Mouse (Mus musculus) E14TG2a.4 (cell line): ENCODE results near the gene Krtap4-7.
"Not testable (repeated sequence)": the region's sequence is repeated elsewhere in the genome, so short reads cannot be mapped to it uniquely, and the experiment has no call there.

ENCODE experiments used
- H3K27me3 ChIP-seq: 2 replicates; pipeline ENCODE4 v1.6.1; 2014; ENCODE audit warnings: low read length, control low read depth; ENCODE audit not compliant: insufficient read depth
- H3K36me3 ChIP-seq: 2 replicates; pipeline ENCODE4 v1.6.1; 2014; ENCODE audit warnings: low read length, control low read depth; ENCODE audit not compliant: insufficient read depth
- H3K4me1 ChIP-seq: replicated peaks from 2 replicates; pipeline ENCODE4 v1.6.1; 2014; ENCODE audit warnings: low read depth, low read length, control low read depth
- H3K4me3 ChIP-seq: replicated peaks from 2 replicates; pipeline ENCODE4 v1.5.1; 2014; ENCODE audit warnings: mild to moderate bottlenecking, low read length
- H3K9me3 ChIP-seq: 2 replicates; pipeline ENCODE4 v1.6.1; 2014; ENCODE audit warnings: low read length, control low read depth
- CTCF ChIP-seq: conservative IDR thresholded peaks from 2 replicates; pipeline ENCODE4 v1.5.1; 2014; ENCODE audit warnings: low read length
- NANOG ChIP-seq: IDR thresholded peaks from 2 replicates; pipeline ENCODE4 v1.6.1; 2014; ENCODE audit warnings: borderline replicate concordance, low read length, mixed read lengths
- POU5F1 ChIP-seq: IDR thresholded peaks from 2 replicates; pipeline ENCODE4 v1.6.1; 2014; ENCODE audit warnings: low read length, borderline replicate concordance

The Krtap4-7 gene

DNA sequence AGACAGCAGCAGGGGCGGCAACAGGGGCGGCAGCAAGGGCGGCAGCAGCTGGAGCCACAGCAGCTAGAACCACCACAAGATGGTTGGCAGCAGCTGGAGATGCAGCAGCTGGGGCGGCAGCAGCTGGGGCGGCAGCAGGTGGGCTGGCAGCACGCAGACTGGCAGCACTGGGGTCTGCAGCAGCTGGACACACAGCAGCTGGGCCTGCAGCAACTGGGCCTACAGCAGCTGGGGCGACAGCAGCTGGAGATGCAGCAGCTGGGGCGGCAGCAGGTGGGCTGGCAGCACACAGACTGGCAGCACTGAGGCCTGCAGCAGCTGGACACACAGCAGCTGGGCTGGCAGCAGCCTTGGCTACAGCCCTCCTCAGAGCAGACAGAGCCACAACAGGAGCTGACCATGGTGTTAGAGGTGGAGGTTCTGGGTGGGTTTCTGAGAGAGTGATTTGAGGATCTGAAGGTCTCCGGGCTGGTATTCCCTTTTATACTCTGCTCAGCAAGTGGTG lies at the start of gene Krtap4-7:
Gene Krtap4-7 (minus strand): TSS at position 455 of the 505 bp plus-strand sequence.
- not testable (repeated sequence) for H3K27me3 ChIP-seq, H3K4me1 ChIP-seq, H3K4me3 ChIP-seq, H3K36me3 ChIP-seq, H3K9me3 ChIP-seq

DNA sequence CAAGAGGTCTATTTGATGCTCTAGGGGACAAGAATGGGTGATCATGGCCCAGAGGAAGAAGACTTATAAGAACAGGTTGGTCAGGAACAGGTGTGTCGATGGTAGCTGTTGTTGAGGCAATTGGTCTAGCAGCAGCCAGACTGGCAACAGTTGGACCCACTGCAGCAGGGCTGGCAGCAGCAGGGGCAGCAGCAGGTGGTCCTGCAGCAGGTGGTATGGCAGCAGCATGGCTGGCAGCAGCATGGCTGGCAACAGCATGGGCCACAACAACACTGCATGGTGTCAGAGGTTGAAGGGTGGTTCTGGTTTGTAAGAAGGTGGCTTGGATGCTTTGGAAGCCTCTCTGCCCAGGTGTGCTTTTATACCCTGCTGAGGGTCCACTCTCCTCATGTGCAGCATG lies 46.6 kb upstream of the Krtap4-7 start, which contains the start of gene Gm14190:
Gene Gm14190 (minus strand): TSS at position 278 of the 400 bp plus-strand sequence.
- Histone ChIP-seq H3K9me3 (no peaks in the 10 kb centered on the region), H3K4me1 (no peaks in the 10 kb centered on the region), H3K27me3 (no peaks in the 10 kb centered on the region), H3K36me3 (no peaks in the 10 kb centered on the region), H3K4me3 (no peak within 1 kb of the TSS)
- TF ChIP-seq NANOG, result no peak
- TF ChIP-seq CTCF, result no peak
- TF ChIP-seq POU5F1, result no peak

DNA sequence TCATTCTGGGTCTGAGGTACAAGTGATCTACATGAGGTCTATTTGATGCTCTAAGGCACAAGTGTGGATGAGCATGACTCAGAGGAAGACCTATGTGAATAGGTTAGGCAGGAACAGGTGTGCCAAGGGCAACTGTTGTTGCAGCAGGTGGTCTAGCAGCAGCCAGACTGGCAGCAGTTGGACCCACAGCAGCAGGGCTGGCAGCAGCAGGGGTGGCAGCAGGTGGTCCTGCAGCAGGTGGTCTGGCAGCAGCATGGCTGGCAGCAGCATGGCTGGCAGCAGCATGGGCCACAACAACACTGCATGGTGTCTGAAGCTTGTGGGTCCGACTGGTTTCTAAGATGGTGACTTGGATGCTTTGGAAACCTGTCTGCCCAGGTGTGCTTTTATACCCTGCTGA lies 41.3 kb upstream of the Krtap4-7 start:
- not testable (repeated sequence) for H3K36me3 ChIP-seq, H3K4me3 ChIP-seq, H3K9me3 ChIP-seq, H3K27me3 ChIP-seq, H3K4me1 ChIP-seq

DNA sequence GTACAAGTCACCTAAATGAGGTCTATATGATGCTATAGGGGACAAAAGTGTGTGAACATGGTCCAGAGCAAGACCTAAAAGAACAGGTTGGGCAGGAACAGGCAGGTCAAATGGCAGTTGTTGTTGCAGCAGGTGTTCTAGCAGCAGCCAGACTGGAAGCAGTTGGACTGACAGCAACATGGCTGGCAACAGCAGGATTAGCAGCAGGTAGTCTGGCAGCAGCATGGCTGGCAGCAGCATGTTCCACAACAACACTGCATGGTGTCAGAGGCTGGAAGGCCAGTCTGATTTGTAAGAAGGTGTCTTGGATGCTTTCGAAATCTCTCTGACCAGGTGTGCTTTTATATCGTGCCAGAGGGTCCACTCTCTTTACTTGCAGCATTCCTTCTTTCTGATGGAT lies 39.6 kb upstream of the Krtap4-7 start:
- no peak overlapping the region for H3K4me3 ChIP-seq
- no peaks in the 10 kb centered on the region for H3K36me3 ChIP-seq
- no peaks in the 10 kb centered on the region for H3K9me3 ChIP-seq
- H3K27me3 ChIP-seq, result no peaks in the 10 kb centered on the region
- TF ChIP-seq CTCF (no peak), NANOG (no peak), POU5F1 (no peak)
- no peaks in the 10 kb centered on the region for H3K4me1 ChIP-seq

DNA sequence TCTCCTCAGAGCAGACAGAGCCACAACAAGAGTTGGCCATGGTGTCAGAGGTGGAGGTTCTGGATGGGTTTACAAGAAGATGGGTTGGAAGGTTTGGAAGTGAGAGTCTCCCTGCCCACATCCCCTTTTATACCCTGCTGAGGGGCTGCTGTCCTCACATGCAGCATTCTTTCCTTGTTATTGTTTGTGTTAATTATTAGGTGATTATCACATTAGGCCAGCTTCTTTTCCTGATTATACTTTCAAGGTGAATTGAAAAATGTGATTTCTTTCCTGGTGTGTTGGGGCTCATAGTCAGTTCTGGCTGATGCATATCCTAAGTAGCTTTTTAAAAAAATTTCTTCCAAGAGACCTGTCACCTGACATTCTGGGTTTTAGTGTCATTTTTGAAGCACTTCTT lies 22.0 kb upstream of the Krtap4-7 start, which contains the start of gene Krtap4-6:
Gene Krtap4-6 (minus strand): TSS at position 101 of the 400 bp plus-strand sequence.
- TF ChIP-seq NANOG (no peak), POU5F1 (no peak), CTCF (no peak)
- Histone ChIP-seq H3K4me3 (no peak within 1 kb of the TSS), H3K4me1 (no peaks in the 10 kb centered on the region)

DNA sequence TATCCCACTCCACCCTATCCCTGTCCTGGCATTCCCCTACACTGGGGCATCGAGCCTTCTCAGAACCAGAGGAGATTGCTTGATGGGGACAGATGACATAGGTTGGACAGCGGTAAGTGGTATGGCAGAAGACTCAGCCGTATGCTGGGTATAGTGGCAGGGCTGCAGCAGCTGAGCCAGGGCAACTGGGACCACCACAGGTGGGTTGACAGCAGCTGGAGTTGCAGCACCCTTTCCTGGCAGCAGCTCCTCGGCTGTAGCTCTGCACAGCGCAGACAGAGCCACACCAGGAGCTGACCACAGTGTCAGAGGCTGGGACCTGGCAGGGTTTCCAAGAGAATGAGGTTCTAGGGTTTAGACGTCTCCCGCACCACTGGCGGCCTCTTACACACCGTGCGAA lies 18.9 kb upstream of the Krtap4-7 start:
- peaks cover 4% of the 10 kb centered on the region for H3K9me3 ChIP-seq
- TF ChIP-seq POU5F1 (no peak), NANOG (no peak), CTCF (no peak)
- no peaks in the 10 kb centered on the region for H3K36me3 ChIP-seq
- no peaks in the 10 kb centered on the region for H3K27me3 ChIP-seq
- H3K4me3 ChIP-seq, result no peak overlapping the region
- H3K4me1 ChIP-seq, result peaks cover 20% of the 10 kb centered on the region

More for the DNA sequence above, 22.0 kb upstream of the Krtap4-7 start, which contains the start of gene Krtap4-6:
- H3K36me3 ChIP-seq, result no peaks in the 10 kb centered on the region
- no peaks in the 10 kb centered on the region; the same call in 1 of the 2 replicates for H3K27me3 ChIP-seq
- peaks cover 11% of the 10 kb centered on the region for H3K9me3 ChIP-seq

DNA sequence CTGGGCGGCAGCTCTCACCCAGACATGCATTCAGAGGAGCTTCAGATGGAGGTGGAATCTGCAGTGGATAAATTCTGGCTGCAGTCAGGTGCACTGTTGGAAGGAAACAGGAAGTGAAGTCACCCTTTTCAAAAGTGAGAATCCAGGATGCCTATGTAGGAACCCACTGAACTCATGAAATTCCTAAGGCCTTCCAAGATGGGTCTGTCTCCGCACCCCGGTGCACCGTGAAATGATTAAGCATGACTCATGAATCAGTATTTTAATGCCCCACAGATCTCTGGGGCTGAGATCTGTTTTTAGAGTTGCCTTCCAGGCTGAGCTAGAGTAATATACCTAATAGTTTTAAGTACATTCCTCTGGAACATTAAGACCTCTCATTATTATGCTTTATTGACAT lies 15.4 kb upstream of the Krtap4-7 start:
- Histone ChIP-seq H3K4me1 (peaks cover 32% of the 10 kb centered on the region), H3K27me3 (no peaks in the 10 kb centered on the region), H3K36me3 (no peaks in the 10 kb centered on the region), H3K4me3 (no peak overlapping the region), H3K9me3 (no peaks in the 10 kb centered on the region)
- TF ChIP-seq POU5F1, result no peak
- TF ChIP-seq CTCF, result no peak
- TF ChIP-seq NANOG, result no peak

DNA sequence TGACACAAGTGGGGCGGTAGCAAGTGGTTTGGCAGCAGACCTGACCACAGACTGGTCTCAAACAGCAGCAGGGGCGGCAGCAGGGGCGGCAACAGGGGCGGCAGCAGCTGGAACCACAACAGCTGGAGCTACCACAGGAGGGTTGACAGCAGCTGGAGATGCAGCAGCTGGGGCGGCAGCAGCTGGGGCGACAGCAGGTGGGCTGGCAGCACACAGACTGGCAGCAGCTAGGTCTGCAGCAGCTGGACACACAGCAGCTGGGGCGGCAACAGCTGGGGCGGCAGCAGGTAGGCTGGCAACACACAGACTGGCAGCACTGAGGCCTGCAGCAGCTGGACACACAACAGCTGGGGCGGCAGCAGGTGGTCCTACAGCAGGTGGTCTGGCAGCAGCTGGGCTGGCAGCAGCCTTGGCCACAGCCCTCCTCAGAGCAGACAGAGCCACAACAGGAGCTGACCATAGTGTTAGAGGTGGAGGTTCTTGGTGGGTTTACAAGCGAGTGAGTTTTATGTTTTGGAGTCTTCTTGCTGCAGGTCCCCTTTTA lies 14.7 kb upstream of the Krtap4-7 start, which contains the start of gene Gm11563:
Gene Gm11563 (minus strand): TSS at position 494 of the 544 bp plus-strand sequence.
- H3K4me1 ChIP-seq, result peaks cover 32% of the 10 kb centered on the region
- not testable (repeated sequence) for H3K4me3 ChIP-seq, H3K36me3 ChIP-seq, H3K9me3 ChIP-seq, H3K27me3 ChIP-seq

DNA sequence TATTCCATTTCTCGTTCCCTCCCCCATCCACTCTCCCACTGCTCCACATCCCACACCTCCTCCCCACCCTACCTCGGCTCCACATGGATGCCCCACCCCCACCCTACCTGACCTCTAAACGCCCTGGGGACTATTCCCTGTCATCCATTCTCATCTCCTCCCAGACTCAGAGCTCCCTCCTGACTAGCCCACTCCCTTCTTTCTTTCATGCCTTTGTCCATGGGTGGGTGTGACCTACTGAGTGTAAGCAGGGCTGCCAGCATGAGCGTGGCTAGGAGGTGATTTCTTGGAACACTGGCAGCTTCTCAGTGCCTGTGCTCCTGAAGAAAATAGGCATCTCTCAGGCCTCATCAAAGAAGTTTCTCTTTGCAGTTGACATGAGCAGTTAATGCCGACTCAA lies 13.2 kb upstream of the Krtap4-7 start:
- H3K27me3 ChIP-seq, result no peaks in the 10 kb centered on the region
- H3K36me3 ChIP-seq, result no peaks in the 10 kb centered on the region
- H3K9me3 ChIP-seq, result no peaks in the 10 kb centered on the region

More for the DNA sequence above, 13.2 kb upstream of the Krtap4-7 start:
- TF ChIP-seq NANOG (no peak), POU5F1 (no peak), CTCF (no peak)
- H3K4me3 ChIP-seq, result no peak overlapping the region
- peaks cover 32% of the 10 kb centered on the region for H3K4me1 ChIP-seq
